Mouse (Mus musculus) cortical plate, adult 2 months (tissue): ENCODE results near the gene Dcaf11. TPM values are rescaled to one million over a fixed set of nuclear protein-coding genes. Genes with fewer than 3 reads are reported as not detected.

Source experiments
- H3K27ac ChIP-seq: fragments of 200-500 bp; 2 replicates; pipeline ENCODE4 v1.5.1; 2012; ENCODE audit warnings: low read length, control low read depth, inconsistent platforms; ENCODE audit not compliant: insufficient read depth
- H3K4me1 ChIP-seq: fragments of 200-500 bp; 2 replicates; pipeline ENCODE4 v1.6.1; 2011; ENCODE audit warnings: low read length; ENCODE audit not compliant: control insufficient read depth, insufficient read depth
- H3K4me3 ChIP-seq: fragments of 200-500 bp; 2 replicates; pipeline ENCODE4 v1.5.1; 2011; ENCODE audit warnings: mild to moderate bottlenecking, low read length, control low read depth; ENCODE audit not compliant: insufficient read depth
- CTCF ChIP-seq: fragments of 200-500 bp; IDR thresholded peaks from 2 replicates; pipeline ENCODE4 v1.5.1; 2011; ENCODE audit warnings: mild to moderate bottlenecking, control low read depth, low read length; ENCODE audit not compliant: insufficient read depth; ENCODE audit errors: extremely low read depth
- POLR2A ChIP-seq: fragments of 200-500 bp; IDR thresholded peaks from 2 replicates; pipeline ENCODE4 v1.6.1; 2011; ENCODE audit warnings: mild to moderate bottlenecking, low read length, control low read depth; ENCODE audit not compliant: insufficient read depth; ENCODE audit errors: extremely low read depth
- polyA plus RNA-seq: library from polyadenylated mRNA; depleted of rRNA; stranded (reverse); fragments of >200 nt; gene quantifications from 2 replicates; pipeline ENCODE4 v1.2.3, GENCODE M21; 2012

Dcaf11 gene
- polyA plus RNA-seq, 1 experiment: 94.6 TPM

GRCm38 (mm10) chr14:55551347-55551746 is 8.5 kb upstream of the Dcaf11 start:
- Histone ChIP-seq H3K27ac (no peak overlapping the region), H3K4me3 (no peak overlapping the region), H3K4me1 (no peaks in the 10 kb centered on the region)
- TF ChIP-seq CTCF (no peak), POLR2A (no peak)

GRCm38 (mm10) chr14:55551794-55552193 is 8.0 kb upstream of the Dcaf11 start:
- no peak overlapping the region for H3K27ac ChIP-seq

GRCm38 (mm10) chr14:55554635-55555034 is 5.2 kb upstream of the Dcaf11 start:
- TF ChIP-seq POLR2A: no peak
- no peak for TF ChIP-seq CTCF
- no peak overlapping the region for H3K4me3 ChIP-seq
- no peaks in the 10 kb centered on the region for H3K4me1 ChIP-seq
- H3K27ac ChIP-seq: no peak overlapping the region

More at GRCm38 (mm10) chr14:55551794-55552193, 8.0 kb upstream of the Dcaf11 start:
- no peak for TF ChIP-seq POLR2A
- TF ChIP-seq CTCF: no peak
- no peaks in the 10 kb centered on the region for H3K4me1 ChIP-seq
- no peak overlapping the region for H3K4me3 ChIP-seq

GRCm38 (mm10) chr14:55555788-55556187 is 4.0 kb upstream of the Dcaf11 start:
- H3K4me1 ChIP-seq: no peaks in the 10 kb centered on the region
- TF ChIP-seq POLR2A (no peak), CTCF (no peak)
- no peak overlapping the region for H3K4me3 ChIP-seq
- no peak overlapping the region for H3K27ac ChIP-seq

GRCm38 (mm10) chr14:55557003-55557402 is 2.8 kb upstream of the Dcaf11 start:
- Histone ChIP-seq H3K27ac (no peak overlapping the region), H3K4me1 (peaks cover 3% of the 10 kb centered on the region; the same call in 1 of the 2 replicates), H3K4me3 (no peak overlapping the region)
- TF ChIP-seq CTCF: peak; percentile 85
- no peak for TF ChIP-seq POLR2A

- H3K4me1 ChIP-seq: peaks cover 3% of the 10 kb centered on the region; the same call in 1 of the 2 replicates
- TF ChIP-seq CTCF (no peak), POLR2A (no peak)
- H3K27ac ChIP-seq: no peak overlapping the region
- no peak overlapping the region for H3K4me3 ChIP-seq
These were observed 2.2 kb upstream of the Dcaf11 start for GRCm38 (mm10) chr14:55557587-55557986.

- peaks cover 3% of the 10 kb centered on the region; the same call in 1 of the 2 replicates for H3K4me1 ChIP-seq
- no peak overlapping the region for H3K27ac ChIP-seq
- H3K4me3 ChIP-seq: peak overlapping the region; percentile 67; the same call in 1 of the 2 replicates
- TF ChIP-seq POLR2A (no peak), CTCF (no peak)
These were observed 912 bp upstream of the Dcaf11 start for GRCm38 (mm10) chr14:55558740-55559448.

GRCm38 (mm10) chr14:55560202-55561073 is 632 bp downstream of the Dcaf11 start, which contains the start of gene A730061H03Rik:
Gene A730061H03Rik (minus strand): TSS chr14:55560406.
- TF ChIP-seq CTCF (no peak), POLR2A (peak; percentile 95)

GRCm38 (mm10) chr14:55561860-55562259 is 2.1 kb downstream of the Dcaf11 start:
- TF ChIP-seq POLR2A: no peak
- no peak for TF ChIP-seq CTCF
- Histone ChIP-seq H3K27ac (no peak overlapping the region), H3K4me3 (no peak overlapping the region; the same call in 1 of the 2 replicates), H3K4me1 (peaks cover 3% of the 10 kb centered on the region; the same call in 1 of the 2 replicates)

More at GRCm38 (mm10) chr14:55560202-55561073, 632 bp downstream of the Dcaf11 start, which contains the start of gene A730061H03Rik:
- Histone ChIP-seq H3K4me3 (peak within 1 kb of the TSS; percentile 67), H3K4me1 (peaks cover 3% of the 10 kb centered on the region; the same call in 1 of the 2 replicates), H3K27ac (peak within 1 kb of the TSS; percentile 89)
